Mouse (Mus musculus) C2C12 (cell line): ENCODE results near the gene Retreg1. TPM values are rescaled to one million over a fixed set of nuclear protein-coding genes. Genes with fewer than 3 reads are reported as not detected.

ENCODE experiments used
- H3K27me3 ChIP-seq: one replicate; pipeline ENCODE4 v1.6.1; 2011; ENCODE audit not compliant: control insufficient read depth, insufficient read depth, insufficient read length
- H3K36me3 ChIP-seq: one replicate; pipeline ENCODE4 v1.6.1; 2011; ENCODE audit not compliant: control insufficient read depth, insufficient read depth
- H3K4me3 ChIP-seq: one replicate; pipeline ENCODE4 v1.5.1; 2011; ENCODE audit warnings: mild to moderate bottlenecking, control low read depth; ENCODE audit not compliant: poor library complexity, insufficient read depth, severe bottlenecking
- H3K79me2 ChIP-seq: one replicate; pipeline ENCODE4 v1.6.1; 2011; ENCODE audit not compliant: control insufficient read depth, insufficient read depth
- H3K79me3 ChIP-seq: one replicate; pipeline ENCODE4 v1.6.1; 2011; ENCODE audit warnings: low read depth, control low read depth
- H3ac ChIP-seq: one replicate; pipeline ENCODE3; 2011; ENCODE audit warnings: low read depth; ENCODE audit not compliant: control insufficient read depth, insufficient read length
- CEBPB ChIP-seq: IDR thresholded peaks from one replicate; pipeline ENCODE4 v1.6.1; 2011; ENCODE audit warnings: low read depth, mild to moderate bottlenecking, control low read depth, moderate library complexity
- CTCF ChIP-seq: IDR thresholded peaks from one replicate; pipeline ENCODE4 v1.5.1; 2011; ENCODE audit not compliant: control insufficient read depth, insufficient read depth, insufficient read length
- FOSL1 ChIP-seq: IDR thresholded peaks from one replicate; pipeline ENCODE4 v1.8.0; 2011; ENCODE audit warnings: mild to moderate bottlenecking, low read length; ENCODE audit not compliant: poor library complexity, insufficient read depth, severe bottlenecking
- MAX ChIP-seq: IDR thresholded peaks from one replicate; pipeline ENCODE4 v1.6.1; 2011; ENCODE audit warnings: mild to moderate bottlenecking, control low read depth
- MYOD1 ChIP-seq: IDR thresholded peaks from one replicate; pipeline ENCODE4 v1.6.1; 2011; ENCODE audit warnings: low read depth; ENCODE audit not compliant: control insufficient read depth, insufficient read length
- MYOG ChIP-seq: IDR thresholded peaks from one replicate; pipeline ENCODE4 v1.6.1; 2011; ENCODE audit not compliant: control insufficient read depth, insufficient read length; ENCODE audit errors: extremely low read depth
- USF1 ChIP-seq: IDR thresholded peaks from one replicate; pipeline ENCODE4 v1.6.1; 2011; ENCODE audit warnings: low read depth, mild to moderate bottlenecking, control low read depth, moderate library complexity
- polyA plus RNA-seq: library from polyadenylated mRNA; unstranded; fragments of >200 nt; fragmentation: generic; extraction: Trizol; gene quantifications from one replicate; pipeline ENCODE4 v1.2.1, GENCODE M21; 2012; ENCODE audit warnings: missing spikeins

The Retreg1 gene
- polyA plus RNA-seq, 1 experiment, result 32.8 TPM

- no peaks in the 10 kb centered on the region for H3K79me2 ChIP-seq
- TF ChIP-seq FOSL1, result no peak
- no peak for TF ChIP-seq MAX
- TF ChIP-seq MYOG, result no peak
- TF ChIP-seq MYOD1, result no peak
- TF ChIP-seq CTCF, result no peak
- TF ChIP-seq USF1, result no peak
- no peak for TF ChIP-seq CEBPB
These were observed 25.8 kb upstream of the Retreg1 start for GRCm38 (mm10) chr15:25817191-25817590.

GRCm38 (mm10) chr15:25821981-25822380, 21.0 kb upstream of the Retreg1 start:
- Histone ChIP-seq H3K27me3 (no peaks in the 10 kb centered on the region), H3K36me3 (no peaks in the 10 kb centered on the region), H3ac (no peak overlapping the region), H3K79me3 (no peaks in the 10 kb centered on the region), H3K79me2 (no peaks in the 10 kb centered on the region), H3K4me3 (no peak overlapping the region)
- TF ChIP-seq CTCF, result no peak
- no peak for TF ChIP-seq MYOG
- no peak for TF ChIP-seq MAX
- TF ChIP-seq USF1, result no peak
- no peak for TF ChIP-seq CEBPB
- no peak for TF ChIP-seq MYOD1
- no peak for TF ChIP-seq FOSL1

More at GRCm38 (mm10) chr15:25817191-25817590, 25.8 kb upstream of the Retreg1 start:
- H3K36me3 ChIP-seq, result peaks cover 45% of the 10 kb centered on the region
- H3ac ChIP-seq, result no peak overlapping the region
- H3K4me3 ChIP-seq, result no peak overlapping the region
- H3K27me3 ChIP-seq, result no peaks in the 10 kb centered on the region
- no peaks in the 10 kb centered on the region for H3K79me3 ChIP-seq

- no peak overlapping the region for H3K4me3 ChIP-seq
- no peaks in the 10 kb centered on the region for H3K79me3 ChIP-seq
- H3K36me3 ChIP-seq, result no peaks in the 10 kb centered on the region
- H3ac ChIP-seq, result no peak overlapping the region
- no peaks in the 10 kb centered on the region for H3K27me3 ChIP-seq
- no peak for TF ChIP-seq FOSL1
- no peak for TF ChIP-seq MYOG
- no peak for TF ChIP-seq CEBPB
- no peaks in the 10 kb centered on the region for H3K79me2 ChIP-seq
These were observed 20.3 kb upstream of the Retreg1 start for GRCm38 (mm10) chr15:25822656-25823055.

GRCm38 (mm10) chr15:25826531-25826961, 16.4 kb upstream of the Retreg1 start:
- Histone ChIP-seq H3K79me3 (no peaks in the 10 kb centered on the region), H3K79me2 (no peaks in the 10 kb centered on the region), H3K36me3 (no peaks in the 10 kb centered on the region), H3ac (no peak overlapping the region), H3K27me3 (no peaks in the 10 kb centered on the region), H3K4me3 (no peak overlapping the region)
- TF ChIP-seq CEBPB (no peak), MYOD1 (peak; percentile 93)

- no peaks in the 10 kb centered on the region for H3K36me3 ChIP-seq
- no peaks in the 10 kb centered on the region for H3K79me3 ChIP-seq
- H3K79me2 ChIP-seq, result no peaks in the 10 kb centered on the region
- no peak overlapping the region for H3ac ChIP-seq
- no peaks in the 10 kb centered on the region for H3K27me3 ChIP-seq
- H3K4me3 ChIP-seq, result no peak overlapping the region
- TF ChIP-seq MAX, result no peak
- TF ChIP-seq USF1, result peak; percentile 20
These were observed 14.5 kb upstream of the Retreg1 start for GRCm38 (mm10) chr15:25828464-25828863.

GRCm38 (mm10) chr15:25830426-25830825, 12.6 kb upstream of the Retreg1 start:
- Histone ChIP-seq H3ac (no peak overlapping the region), H3K79me2 (no peaks in the 10 kb centered on the region), H3K27me3 (no peaks in the 10 kb centered on the region), H3K79me3 (no peaks in the 10 kb centered on the region), H3K36me3 (no peaks in the 10 kb centered on the region), H3K4me3 (no peak overlapping the region)
- no peak for TF ChIP-seq CEBPB
- no peak for TF ChIP-seq CTCF
- TF ChIP-seq FOSL1, result no peak
- TF ChIP-seq MYOD1, result no peak
- TF ChIP-seq USF1, result no peak
- no peak for TF ChIP-seq MAX
- no peak for TF ChIP-seq MYOG

GRCm38 (mm10) chr15:25834282-25834681, 8.7 kb upstream of the Retreg1 start:
- no peak overlapping the region for H3K4me3 ChIP-seq
- no peak overlapping the region for H3ac ChIP-seq
- TF ChIP-seq MAX, result no peak
- TF ChIP-seq MYOD1, result no peak
- no peak for TF ChIP-seq CEBPB
- TF ChIP-seq USF1, result no peak
- no peak for TF ChIP-seq FOSL1
- TF ChIP-seq CTCF, result no peak
- no peak for TF ChIP-seq MYOG
- no peaks in the 10 kb centered on the region for H3K36me3 ChIP-seq
- H3K79me3 ChIP-seq, result no peaks in the 10 kb centered on the region
- H3K27me3 ChIP-seq, result no peaks in the 10 kb centered on the region
- no peaks in the 10 kb centered on the region for H3K79me2 ChIP-seq
